ENCODE assay signal across 7 mouse cellular contexts in genomic region chr17:84185011-84185411, GRCm38 (mm10). TPM values are rescaled to one million over a fixed set of nuclear protein-coding genes. Genes with fewer than 3 reads are reported as not detected.
DNase-seq lines count a peak whose midpoint lies in the region; ATAC-seq and TF ChIP-seq lines count a peak whose summit lies in the region.

No protein-coding gene starts in this region.

- no peak for TF ChIP-seq POLR2A in CH12.LX (IDR thresholded peaks at IDR 0.05; ENCODE audit: low read depth, low read length)

- no peak overlapping the region for H3K27ac ChIP-seq in CH12.LX (ENCODE audit: insufficient read depth, low read depth)
- H3K27ac ChIP-seq in forebrain, embryonic 12.5 days: peak overlapping the region; percentile 21; the same call in 1 of the 2 replicates
- peak overlapping the region; percentile 92 for H3K27ac ChIP-seq in lung, postnatal 0 days (ENCODE audit: low read length)
- peak overlapping the region; percentile 97 for H3K27ac ChIP-seq in stomach, postnatal 0 days (replicated peaks)

- no peak for TF ChIP-seq CTCF in CH12.LX (conservative IDR thresholded peaks at IDR 0.05 in 1 of 2, IDR thresholded peaks at IDR 0.05 in 1 of 2; ENCODE audit: low read depth in 2 of 2, low read length in 2 of 2)
- no peak for TF ChIP-seq CTCF in lung, postnatal 0 days (IDR thresholded peaks at IDR 0.05)
- TF ChIP-seq CTCF in stomach, postnatal 0 days (IDR thresholded peaks at IDR 0.05; ENCODE audit: low read depth): no peak

- peak overlapping the region; percentile 69 for H3K4me2 ChIP-seq in CH12.LX (ENCODE audit: insufficient read depth, low read depth, poor library complexity, severe bottlenecking)
- H3K4me2 ChIP-seq in forebrain, embryonic 12.5 days: peak overlapping the region; percentile 81
- H3K4me2 ChIP-seq in lung, postnatal 0 days (replicated peaks; ENCODE audit: low read depth, low read length): peak overlapping the region; percentile 88
- peak overlapping the region; percentile 71 for H3K4me2 ChIP-seq in stomach, postnatal 0 days (replicated peaks; ENCODE audit: low read depth)

- peaks cover 3 to 41% of the 10 kb centered on the region in 2 experiments; a peak in 3 of 4 replicates for H3K4me1 ChIP-seq in CH12.LX (ENCODE audit: control insufficient read depth in 1 of 2, insufficient read depth in 2 of 2)
- peaks cover 60% of the 10 kb centered on the region for H3K4me1 ChIP-seq in forebrain, embryonic 12.5 days
- H3K4me1 ChIP-seq in lung, postnatal 0 days (ENCODE audit: insufficient read depth, low read depth, low read length): peaks cover 25% of the 10 kb centered on the region
- H3K4me1 ChIP-seq in stomach, postnatal 0 days (replicated peaks; ENCODE audit: control insufficient read depth, insufficient read depth): peaks cover 17% of the 10 kb centered on the region

- no peak for ATAC-seq in forebrain, embryonic 12.5 days (ENCODE audit: low FRiP score)
- no peak for ATAC-seq in lung, postnatal 0 days
- ATAC-seq in stomach, postnatal 0 days (ENCODE audit: low FRiP score, low TSS enrichment): no peak

- no peaks in the 10 kb centered on the region for H3K27me3 ChIP-seq in CH12.LX (replicated peaks)
- H3K27me3 ChIP-seq in forebrain, embryonic 12.5 days: peaks cover 5% of the 10 kb centered on the region; the same call in 1 of the 2 replicates
- H3K27me3 ChIP-seq in lung, postnatal 0 days (replicated peaks; ENCODE audit: insufficient read depth, low read length): no peaks in the 10 kb centered on the region
- H3K27me3 ChIP-seq in stomach, postnatal 0 days (ENCODE audit: control insufficient read depth, insufficient read depth, low read length): no peaks in the 10 kb centered on the region

- DNase-seq in A20 (ENCODE audit: low read depth, low spot score) (peak; percentile 63), CH12.LX (ENCODE audit: extremely low read depth) (no peak)
- DNase-seq in kidney, adult 9 months: peak; percentile 58
- DNase-seq in lung, postnatal 0 days (ENCODE audit: low spot score): peak; percentile 75
- peak; percentile 22 for DNase-seq in stomach, postnatal 0 days (ENCODE audit: low spot score)
- no peak for DNase-seq in right cerebral cortex, adult 18-20 months

- no peak for TF ChIP-seq EP300 in CH12.LX (IDR thresholded peaks at IDR 0.05; ENCODE audit: low read length)
- no peak; the same call in 1 of the 2 replicates for TF ChIP-seq EP300 in lung, postnatal 0 days (IDR thresholded peaks at IDR 0.05)
- no peak for TF ChIP-seq EP300 in stomach, postnatal 0 days (optimal IDR thresholded peaks at IDR 0.05)

- TF ChIP-seq RAD21 in CH12.LX (IDR thresholded peaks at IDR 0.05; ENCODE audit: low read depth, low read length): no peak

- in situ Hi-C loops in CH12.LX (cut with MboI; ENCODE audit: low pct_ligation_motif_present, low pct_unique_long_range_greater_than_20kb, low sequenced_read_pairs): no loop called here

- peaks cover 19% of the 10 kb centered on the region for H3K79me2 ChIP-seq in CH12.LX (replicated peaks; ENCODE audit: control insufficient read depth, extremely low read depth, insufficient read depth, poor library complexity, severe bottlenecking)

- peak overlapping the region; percentile 46 to 55 (median 52) for H3K4me3 ChIP-seq in CH12.LX (replicated peaks in 1 of 3; ENCODE audit: low read depth in 2 of 3, low read length in 2 of 3, poor library complexity in 1 of 3)
- peak overlapping the region; percentile 68 for H3K4me3 ChIP-seq in forebrain, embryonic 12.5 days (replicated peaks)
- H3K4me3 ChIP-seq in lung, postnatal 0 days (ENCODE audit: low read depth, low read length): peak overlapping the region; percentile 82
- H3K4me3 ChIP-seq in stomach, postnatal 0 days (ENCODE audit: low read depth, low read length): peak overlapping the region; percentile 88

- peaks cover 0 to 35% of the 10 kb centered on the region in 2 experiments for H3K36me3 ChIP-seq in CH12.LX (replicated peaks in 1 of 2; ENCODE audit: control insufficient read depth in 1 of 2, insufficient read depth in 1 of 2, low read length in 1 of 2)
- peaks cover 7% of the 10 kb centered on the region; the same call in 1 of the 2 replicates for H3K36me3 ChIP-seq in forebrain, embryonic 12.5 days (replicated peaks)
- no peaks in the 10 kb centered on the region for H3K36me3 ChIP-seq in lung, postnatal 0 days (ENCODE audit: insufficient read depth, low read length)
- peaks cover 13% of the 10 kb centered on the region for H3K36me3 ChIP-seq in stomach, postnatal 0 days (ENCODE audit: control insufficient read depth, insufficient read depth, low read length)

- WGBS in forebrain, embryonic 12.5 days: 8% methylated on average over 7 of the region's 7 CpGs
- WGBS in lung, postnatal 0 days: 0% methylated on average over 7 of the region's 7 CpGs
- 3% methylated on average over 7 of the region's 7 CpGs for WGBS in stomach, postnatal 0 days

- H3K9ac ChIP-seq in CH12.LX (ENCODE audit: insufficient read depth, low read depth): peak overlapping the region; percentile 76
- peak overlapping the region; percentile 87 for H3K9ac ChIP-seq in forebrain, embryonic 12.5 days
- H3K9ac ChIP-seq in lung, postnatal 0 days (replicated peaks; ENCODE audit: low read depth): peak overlapping the region; percentile 80
- H3K9ac ChIP-seq in stomach, postnatal 0 days (ENCODE audit: low read length): peak overlapping the region; percentile 97

- dilution Hi-C loops in CH12.LX (cut with MboI; ENCODE audit: extremely low pct_ligation_motif_present, extremely low pct_unique_long_range_greater_than_20kb, low sequenced_read_pairs): no loop called here

- H3K9me3 ChIP-seq in CH12.LX (replicated peaks; ENCODE audit: low read length): peaks cover 10% of the 10 kb centered on the region
- H3K9me3 ChIP-seq in forebrain, embryonic 12.5 days: no peaks in the 10 kb centered on the region
- no peaks in the 10 kb centered on the region for H3K9me3 ChIP-seq in lung, postnatal 0 days (ENCODE audit: low read length)
- H3K9me3 ChIP-seq in stomach, postnatal 0 days (ENCODE audit: control insufficient read depth, low read length): no peaks in the 10 kb centered on the region

TF ChIP-seq in CH12.LX, 34 proteins besides CTCF, POLR2A, EP300 and RAD21:
- TF ChIP-seq USF2 (conservative IDR thresholded peaks at IDR 0.05; ENCODE audit: low read depth, low read length): no peak
- no peak for TF ChIP-seq ZNF384 (IDR thresholded peaks at IDR 0.05; ENCODE audit: low read depth, low read length)
- no peak for TF ChIP-seq ETS1 (conservative IDR thresholded peaks at IDR 0.05; ENCODE audit: low read depth, low read length)
- no peak for TF ChIP-seq CHD2 (IDR thresholded peaks at IDR 0.05; ENCODE audit: low read length)
- TF ChIP-seq JUND (conservative IDR thresholded peaks at IDR 0.05; ENCODE audit: low read depth, low read length): no peak
- TF ChIP-seq GABPA (IDR thresholded peaks at IDR 0.05; ENCODE audit: insufficient replicate concordance, low read depth, low read length): no peak
- no peak for TF ChIP-seq E2F4 (IDR thresholded peaks at IDR 0.05; ENCODE audit: insufficient replicate concordance, low read depth, low read length)
- TF ChIP-seq SMC3 (IDR thresholded peaks at IDR 0.05; ENCODE audit: low read depth, low read length): no peak
- no peak for TF ChIP-seq MXI1 (IDR thresholded peaks at IDR 0.05; ENCODE audit: low read depth, low read length)
- no peak for TF ChIP-seq MYC (IDR thresholded peaks at IDR 0.05; ENCODE audit: low read depth, low read length)

RNA-seq across cellular contexts. Expression of gene Zfp36l2, which starts 2.7 kb away (rescaled TPM):
- total RNA-seq in CH12.LX (2012; rRNA removed) (9.0 and 10.3 TPM in 2 replicates), CH12.LX (2014; rRNA removed) (8.5 and 8.9 TPM in 2 replicates)
- 18.5 and 24.2 TPM in 2 replicates for polyA plus RNA-seq in CH12.LX (2012; ENCODE audit: insufficient read length, low read depth)
- 9.7 and 10.6 TPM in 2 replicates for polyA plus RNA-seq in forebrain, embryonic 12.5 days (2016; fragmentation: Nextera tagmentation; extraction: Ambion mirVana)
- polyA plus RNA-seq in lung, postnatal 0 days (2015; fragmentation: Nextera tagmentation; extraction: Ambion mirVana): 15.6 and 17.5 TPM in 2 replicates
- polyA plus RNA-seq in stomach, postnatal 0 days (2015; fragmentation: Nextera tagmentation; extraction: Ambion mirVana): 17.5 and 18.3 TPM in 2 replicates

Comparison
In these comparisons a context has a peak if more than half of its experiments do, and no peak if none do; other contexts are left out.
1. DNase-seq: peak in A20 (single experiment), kidney, adult 9 months (single experiment), lung, postnatal 0 days (single experiment) and stomach, postnatal 0 days (single experiment); none in CH12.LX (single experiment) and right cerebral cortex, adult 18-20 months (single experiment).
2. Peak in every context shown above with its lines, with median percentiles within 50 percentile points of each other: H3K4me2 ChIP-seq, H3K4me3 ChIP-seq and H3K9ac ChIP-seq.